Mouse (Mus musculus) cerebellum, postnatal 10 days (tissue): Measurements from ENCODE around the gene Tspoap1.

Experiments
- DNase-seq, 2 experiments: peaks; one replicate each; pipeline ENCODE4 v3.0.0; 2021; ENCODE audit warnings: mixed read lengths in 2 of 2

Gene Tspoap1

DNA sequence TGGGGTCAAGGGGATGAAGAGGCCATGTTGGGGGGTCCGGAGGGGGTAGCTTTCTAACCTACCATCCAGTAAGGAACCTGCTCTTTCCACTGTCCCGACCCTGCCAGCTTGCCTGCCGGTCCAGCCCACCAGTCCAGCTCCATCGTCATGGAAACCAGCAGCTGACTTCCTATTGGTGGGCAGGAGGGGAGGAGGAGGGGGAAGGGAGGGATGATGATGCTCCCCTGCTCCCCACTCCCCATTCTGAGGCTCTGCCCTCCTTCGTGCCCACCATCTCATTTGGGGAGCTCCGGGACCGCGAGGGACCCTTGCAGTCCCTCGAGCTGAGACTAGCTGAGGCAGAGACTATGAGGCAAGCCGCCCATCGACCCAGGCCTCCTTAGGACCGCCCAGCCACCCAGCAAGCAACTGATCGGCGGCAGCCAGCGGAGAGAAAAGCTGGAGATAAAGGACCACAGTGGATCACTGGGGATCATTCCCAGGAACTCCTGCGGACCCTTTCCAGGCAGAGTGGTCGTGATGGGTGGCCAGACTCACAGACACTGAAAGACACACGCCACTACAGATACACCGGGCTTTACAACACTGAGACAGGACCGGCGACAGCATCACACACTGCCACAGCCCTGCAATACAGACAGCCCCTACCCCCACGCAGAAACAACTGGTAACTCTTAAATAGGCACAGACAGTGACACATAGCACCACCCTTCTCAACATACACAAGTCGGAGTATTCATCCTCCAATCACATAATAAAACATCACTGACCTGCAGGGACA, at the start of gene Tspoap1:
Gene Tspoap1, plus strand, starts transcription at position 241 of the 781 bp plus-strand sequence.
- DNase-seq: peak; percentile 91 to 93

DNA sequence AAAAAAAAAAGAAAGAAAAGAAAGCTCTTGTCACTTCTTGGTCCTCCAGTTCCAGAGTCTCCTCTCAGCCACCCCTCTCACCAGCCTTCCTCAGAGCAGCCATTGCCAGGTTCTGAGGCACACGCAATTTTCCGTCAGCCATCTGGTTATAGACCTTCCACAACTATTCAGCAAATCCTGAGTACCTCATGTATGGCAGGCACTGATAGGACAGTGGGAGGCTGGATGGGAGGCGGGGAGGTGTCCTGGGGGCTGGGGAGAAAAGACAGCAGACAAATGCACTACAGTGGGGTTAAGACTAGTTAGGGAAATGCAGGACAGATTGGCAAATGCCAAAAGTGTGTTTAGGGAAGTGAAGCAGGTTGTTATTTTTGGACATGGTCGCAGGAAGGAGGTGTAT, 48.2 kb upstream of the Tspoap1 start:
- DNase-seq: no peak

DNA sequence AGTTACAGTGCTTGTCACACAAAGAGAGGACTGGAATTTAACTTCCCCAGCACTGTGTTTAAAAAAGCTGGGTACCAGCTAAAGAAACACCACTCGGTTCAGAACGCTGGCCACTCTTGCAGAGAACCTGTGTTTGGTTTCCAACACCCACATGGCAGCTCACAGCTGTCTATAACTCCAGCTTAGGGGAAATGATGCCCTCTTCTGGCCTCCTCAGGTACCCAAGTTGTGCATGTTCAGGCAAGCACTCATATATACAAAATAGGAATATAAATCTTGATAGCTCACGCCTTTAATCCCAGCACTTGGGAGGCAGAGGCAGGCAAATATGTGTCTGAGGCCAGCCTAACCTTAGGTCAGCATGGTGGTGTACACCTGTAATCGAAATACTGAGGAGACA, 44.3 kb upstream of the Tspoap1 start:
- no peak for DNase-seq

DNA sequence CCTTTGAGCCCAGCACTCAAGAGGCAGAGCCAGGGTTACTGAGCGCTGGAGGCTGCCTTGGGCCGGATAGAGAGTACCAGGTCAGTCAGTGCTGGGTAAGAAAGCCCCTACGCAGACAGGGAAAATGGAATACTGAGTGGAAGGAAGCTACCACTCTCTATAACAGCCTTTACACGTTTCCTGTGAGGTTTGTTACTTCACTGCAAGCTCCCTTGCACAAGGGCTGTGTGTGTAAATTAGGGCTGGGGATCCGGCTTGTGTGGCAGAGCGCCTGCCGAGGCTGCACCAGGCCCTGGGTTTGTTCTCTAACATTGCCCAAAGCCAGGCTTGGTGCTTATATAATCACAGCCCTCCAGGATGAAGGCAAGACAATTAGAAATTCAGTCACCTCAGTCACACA, 40.8 kb upstream of the Tspoap1 start:
- no peak for DNase-seq

DNA sequence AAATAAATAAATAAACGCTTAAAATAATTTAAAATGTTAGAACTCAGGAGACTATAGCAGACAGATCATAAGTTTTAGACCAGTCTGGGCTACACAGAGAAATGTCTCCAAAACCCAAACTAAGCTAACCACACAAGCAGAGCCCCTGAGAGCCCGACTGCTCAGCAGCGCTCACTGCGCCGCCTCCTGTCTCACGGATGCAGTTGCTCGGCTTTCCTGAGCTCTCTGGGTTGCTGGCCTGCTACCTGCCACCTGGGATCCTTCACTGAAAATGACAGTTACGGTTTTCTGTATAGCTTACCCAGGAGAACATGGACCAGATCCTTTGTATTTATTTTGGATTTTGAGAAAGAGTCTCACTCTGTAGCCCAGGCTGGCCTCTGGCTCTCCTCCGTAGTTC, 40.0 kb upstream of the Tspoap1 start:
- no peak for DNase-seq

DNA sequence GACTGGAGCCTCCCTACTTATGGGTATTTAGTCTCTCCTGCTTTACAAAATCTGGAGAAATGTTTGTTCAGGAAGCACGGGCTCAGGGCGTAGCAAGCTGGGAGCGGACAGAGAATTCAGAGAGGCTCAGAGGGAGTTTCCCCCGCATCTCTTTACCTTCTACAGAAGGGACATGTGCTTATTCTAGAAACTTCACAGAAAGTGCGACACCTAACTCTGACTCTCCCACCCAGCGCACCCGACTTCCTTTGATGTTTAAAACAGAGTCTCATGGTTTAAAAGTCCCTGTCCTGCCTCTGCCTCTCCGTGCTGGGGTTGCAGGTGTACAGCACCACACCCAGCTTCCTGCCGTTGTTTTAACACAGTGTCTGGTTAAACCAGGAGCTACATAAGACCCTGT, 39.5 kb upstream of the Tspoap1 start:
- no peak for DNase-seq

DNA sequence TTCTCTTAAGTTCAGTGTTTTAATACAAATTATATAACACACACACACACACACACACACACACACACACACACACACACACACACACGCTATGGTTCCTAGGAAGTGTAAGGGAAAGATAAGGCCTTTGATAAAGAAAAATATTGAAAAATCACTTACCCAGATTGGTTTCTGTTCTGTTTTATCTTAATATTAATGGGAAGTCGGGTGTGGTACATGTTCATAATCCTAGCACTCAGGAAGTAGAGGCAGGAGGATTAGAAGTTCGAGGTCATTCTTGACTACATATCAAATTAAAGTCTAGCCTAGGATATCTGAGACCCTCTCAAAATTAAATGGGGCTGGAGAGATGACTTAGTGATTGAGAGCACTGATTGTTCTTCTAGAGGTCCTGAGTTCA, 38.2 kb upstream of the Tspoap1 start:
- no peak for DNase-seq

DNA sequence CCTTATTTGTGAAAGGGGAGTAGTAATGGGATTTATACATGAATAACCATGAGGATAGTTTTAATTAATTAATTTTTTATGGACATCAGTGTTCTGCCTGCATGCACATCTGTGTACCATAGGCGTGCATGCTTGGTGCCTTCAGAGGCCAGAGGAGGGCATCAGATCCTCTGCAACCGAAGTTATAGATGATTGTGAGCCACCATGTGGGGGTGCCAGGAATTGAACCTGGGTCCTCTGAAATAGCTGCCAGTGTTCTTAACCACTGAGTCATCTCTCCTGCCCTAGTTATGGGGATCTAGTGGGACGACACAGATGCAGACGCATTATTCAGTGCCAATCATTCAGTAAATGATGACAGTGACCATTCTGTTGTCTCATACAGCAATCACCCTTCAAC, 37.5 kb upstream of the Tspoap1 start:
- no peak for DNase-seq

DNA sequence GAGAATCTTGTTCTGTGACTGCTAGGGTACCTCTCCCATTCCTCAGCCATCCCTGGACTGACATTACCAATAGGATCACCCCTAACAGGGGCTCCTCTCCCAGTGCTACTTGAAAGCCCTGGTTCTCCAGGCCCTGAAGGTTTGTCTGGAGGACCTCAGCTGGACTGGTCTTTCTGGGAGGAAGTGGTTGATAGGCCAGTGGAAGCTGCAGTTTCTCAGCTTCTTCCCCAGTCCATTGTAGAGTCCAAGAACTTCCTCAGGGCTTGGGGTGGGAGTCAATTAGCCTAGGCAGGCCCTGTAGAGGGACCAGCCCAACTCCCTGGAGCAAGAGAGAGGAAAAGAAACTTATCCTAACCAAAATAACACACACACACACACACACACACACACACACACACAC, 34.8 kb upstream of the Tspoap1 start:
- DNase-seq: no peak

DNA sequence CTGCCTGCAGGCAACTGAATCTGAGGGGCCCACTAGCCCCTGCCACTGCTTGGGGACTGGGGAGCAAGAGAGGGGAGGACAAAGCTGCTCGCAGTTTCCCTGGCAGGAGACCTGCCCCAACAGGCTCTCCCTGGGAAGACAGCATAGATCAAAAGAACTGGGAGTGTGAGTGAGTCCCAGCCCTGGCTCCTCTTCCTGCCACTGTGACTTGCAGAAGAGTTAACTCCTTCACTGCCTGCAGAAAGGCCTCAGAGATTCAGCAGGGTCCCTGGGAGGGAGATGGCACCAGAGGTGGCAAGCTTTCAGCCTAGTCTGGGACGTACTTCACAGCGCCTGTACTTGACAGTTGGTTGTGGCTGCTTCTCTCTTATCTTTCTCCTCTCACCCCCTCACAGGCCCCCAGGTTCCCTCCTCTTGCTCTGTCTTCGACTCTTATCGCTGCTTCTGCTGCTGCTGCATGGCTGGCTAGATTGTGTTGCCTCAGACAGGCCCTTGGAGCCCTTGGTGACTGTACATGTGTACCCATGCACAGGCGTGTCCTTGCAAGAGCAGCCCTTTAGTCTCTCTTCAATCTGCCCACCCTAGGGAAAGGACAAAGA, 34.3 kb upstream of the Tspoap1 start:
- no peak for DNase-seq

DNA sequence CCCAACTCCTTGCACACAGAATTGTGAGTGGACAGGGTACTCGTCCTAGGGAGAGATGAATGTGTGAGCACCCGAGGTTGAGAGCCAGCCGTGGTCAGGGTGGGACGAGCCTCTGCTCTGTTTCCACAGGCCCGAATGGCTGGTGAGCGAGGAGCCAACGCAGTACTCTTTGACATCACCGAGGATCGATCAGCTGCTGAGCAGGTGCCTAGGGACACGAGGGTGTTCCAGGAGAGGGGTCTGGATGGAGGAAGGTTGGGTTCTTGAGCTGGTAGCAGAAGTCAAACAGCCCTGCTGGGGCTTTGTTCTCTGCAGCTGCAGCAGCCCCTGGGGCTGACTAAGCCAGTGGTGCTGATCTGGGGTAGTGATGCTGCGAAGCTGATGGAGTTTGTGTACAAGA, 33.3 kb upstream of the Tspoap1 start:
- no peak for DNase-seq

DNA sequence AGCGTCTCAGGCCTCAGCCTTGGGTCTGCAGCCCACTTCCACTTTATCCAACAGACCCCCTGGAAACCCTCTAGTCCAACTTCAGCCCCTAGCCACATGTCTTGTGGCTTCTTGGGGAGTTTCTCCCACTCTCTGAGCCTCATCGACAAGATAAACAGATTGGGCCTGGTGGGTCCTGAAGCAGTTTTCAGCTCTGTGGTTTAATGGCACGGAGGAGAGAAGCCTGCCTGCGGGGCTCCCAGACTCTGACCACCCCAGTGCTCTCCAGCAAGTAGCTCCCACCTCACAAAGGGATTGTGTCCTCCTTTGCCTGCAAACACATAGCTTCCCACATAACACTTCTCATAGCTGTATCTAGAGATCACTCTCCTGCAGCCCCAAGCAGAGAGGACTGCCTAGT, 32.9 kb upstream of the Tspoap1 start:
- no peak for DNase-seq

DNA sequence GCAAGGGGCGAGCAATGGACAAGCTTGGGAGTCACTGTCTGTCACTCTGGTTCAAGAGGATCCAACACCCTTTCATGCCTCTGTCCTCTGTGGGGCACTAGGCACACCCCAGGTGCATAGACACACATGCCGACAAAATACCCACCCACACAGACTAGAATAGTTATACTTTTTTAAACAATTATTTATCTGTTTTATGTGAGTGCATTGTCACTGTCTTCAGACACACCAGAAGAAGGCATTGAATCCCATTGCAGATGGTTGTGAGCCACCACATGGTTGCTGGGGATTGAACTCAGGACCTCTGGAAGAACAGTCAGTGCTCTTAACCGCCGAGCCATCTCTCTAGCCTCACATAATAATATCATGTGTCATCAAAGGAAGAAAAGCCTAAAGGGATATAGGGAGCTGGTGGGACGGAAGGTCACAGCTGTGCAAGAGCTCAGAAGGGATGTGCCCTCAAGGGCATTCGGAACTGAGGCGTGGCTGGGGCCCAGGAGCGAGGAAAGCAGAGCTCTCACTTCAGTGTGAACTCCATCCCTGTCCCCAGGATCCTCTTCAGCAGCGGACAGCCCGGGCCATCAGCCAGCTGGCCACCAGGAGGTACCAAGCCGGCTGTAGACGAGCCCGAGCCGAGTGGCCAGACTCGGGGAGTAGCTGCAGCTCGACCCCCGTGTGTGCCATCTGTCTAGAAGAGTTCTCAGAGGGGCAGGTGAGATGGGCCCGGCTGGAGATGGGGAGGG, 31.3 kb upstream of the Tspoap1 start:
- peak; percentile 59 to 74 for DNase-seq

DNA sequence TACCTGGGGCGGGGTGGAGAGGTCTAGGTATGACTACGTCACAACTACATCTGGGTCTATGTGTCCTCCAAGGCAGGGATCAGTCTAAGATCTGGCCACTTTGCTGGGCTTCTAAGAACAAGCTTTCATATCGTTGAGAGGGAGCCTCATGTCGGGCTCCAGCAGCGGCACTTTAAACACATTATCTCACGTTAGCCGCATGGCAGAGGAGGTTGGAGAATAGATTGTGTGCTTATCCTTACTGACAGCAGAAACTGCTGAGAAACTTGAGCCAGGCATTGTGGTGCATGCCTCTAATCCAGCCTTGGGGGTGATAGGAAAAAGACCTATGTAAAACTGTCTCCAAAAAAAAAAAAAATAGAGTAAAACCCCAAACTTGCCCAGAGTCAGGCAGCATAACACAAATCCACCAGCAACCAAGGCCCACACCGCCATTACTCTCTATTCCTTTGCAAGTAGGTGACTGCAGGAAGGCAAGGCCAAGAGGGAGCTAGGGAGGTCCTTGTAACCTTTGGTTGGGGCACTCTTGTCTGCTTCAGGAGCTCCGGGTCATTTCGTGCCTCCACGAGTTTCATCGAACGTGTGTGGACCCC, 30.7 kb upstream of the Tspoap1 start:
- no peak for DNase-seq

DNA sequence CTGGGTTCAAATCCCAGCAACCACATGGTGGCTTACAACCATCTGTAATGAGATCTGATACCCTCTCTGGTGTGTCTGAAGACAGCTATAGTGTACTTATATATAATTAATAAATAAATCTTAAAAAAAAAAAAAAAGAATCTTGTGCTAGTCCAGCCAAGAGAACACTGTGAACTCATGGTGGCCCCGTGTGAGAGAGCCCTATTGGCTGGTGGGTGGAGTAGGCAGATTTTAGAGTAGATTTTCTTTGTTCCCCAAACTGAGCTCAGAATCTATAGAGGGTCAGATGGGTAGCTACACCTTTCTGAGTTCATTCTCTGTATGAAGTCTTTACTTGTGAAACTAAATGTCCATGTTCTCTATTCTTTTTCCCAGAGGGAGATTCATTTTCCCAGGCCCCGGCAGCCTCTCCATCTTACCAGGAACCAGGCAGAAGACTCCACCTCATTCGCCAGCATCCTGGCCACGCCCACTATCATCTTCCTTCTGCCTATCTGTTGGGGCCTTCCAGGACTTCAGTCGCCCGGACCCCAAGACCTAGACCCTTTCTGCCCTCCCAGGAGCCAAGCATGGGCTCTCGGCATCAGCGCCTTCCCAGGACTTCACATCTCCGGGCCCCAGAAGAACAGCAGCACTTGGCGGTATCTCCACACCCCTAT, 29.6 kb upstream of the Tspoap1 start:
- DNase-seq: no peak

DNA sequence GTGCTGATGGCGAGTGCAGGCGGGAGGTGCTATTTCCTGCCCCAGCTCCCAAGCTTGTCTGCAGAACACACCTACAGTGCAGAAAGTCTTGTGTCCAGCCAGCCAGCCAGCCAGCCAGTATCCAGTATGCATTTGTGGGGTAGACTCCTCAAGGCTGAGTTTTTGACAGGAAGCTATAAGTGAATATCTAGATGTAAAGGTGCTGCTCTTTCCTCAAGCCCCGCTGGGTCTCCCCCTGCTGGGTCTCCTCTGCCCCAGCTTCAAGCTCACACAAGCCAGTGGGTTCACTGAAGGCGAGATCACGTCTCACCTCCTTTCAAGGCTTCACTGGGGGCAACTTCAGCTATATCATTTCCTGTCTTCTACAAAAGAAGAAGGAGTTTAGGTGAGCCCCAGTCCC, 26.0 kb upstream of the Tspoap1 start:
- no peak for DNase-seq

DNA sequence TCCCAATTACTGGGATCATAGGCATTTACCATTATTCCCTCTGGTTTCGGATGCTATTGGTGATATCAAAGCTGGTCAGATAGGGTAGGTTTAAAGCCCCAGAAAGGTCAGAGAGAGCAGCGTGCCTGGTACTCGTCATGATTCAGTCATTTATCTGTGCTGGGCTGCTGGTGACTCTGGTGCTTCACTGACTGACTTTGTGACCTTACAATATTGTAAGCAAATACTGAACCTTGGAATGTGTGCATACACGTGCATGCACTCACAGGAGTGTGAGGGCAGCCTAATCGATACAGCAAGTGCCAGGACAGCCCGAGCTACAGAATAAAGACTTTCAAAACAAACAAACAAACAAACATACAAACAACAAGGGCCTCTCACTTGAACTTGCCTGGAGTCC, 24.6 kb upstream of the Tspoap1 start:
- DNase-seq: no peak

DNA sequence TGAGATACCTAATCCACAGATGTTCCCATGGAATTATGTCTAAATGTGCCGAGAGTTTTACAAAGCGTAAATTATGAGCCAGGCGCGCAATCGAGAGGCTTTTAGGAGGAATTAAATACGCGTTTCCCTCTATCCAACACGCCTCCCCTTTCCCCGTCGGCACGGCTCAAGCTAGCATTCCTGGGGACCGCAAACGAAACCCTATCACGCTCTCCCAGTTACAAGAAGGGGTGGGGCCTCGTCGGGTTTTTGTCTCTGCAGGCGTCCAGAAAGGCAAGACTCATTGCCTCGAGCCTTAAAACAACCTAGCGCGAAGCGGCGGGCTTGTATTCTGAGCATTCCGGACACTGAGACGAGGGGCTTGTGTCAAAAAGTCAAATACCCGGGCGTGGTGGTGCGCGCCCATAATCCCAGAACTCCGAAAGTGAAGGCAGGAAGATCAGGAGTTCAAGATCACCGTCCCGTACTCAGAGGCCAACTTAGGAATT, 23.6 kb upstream of the Tspoap1 start:
- DNase-seq: peak; percentile 67 to 70

DNA sequence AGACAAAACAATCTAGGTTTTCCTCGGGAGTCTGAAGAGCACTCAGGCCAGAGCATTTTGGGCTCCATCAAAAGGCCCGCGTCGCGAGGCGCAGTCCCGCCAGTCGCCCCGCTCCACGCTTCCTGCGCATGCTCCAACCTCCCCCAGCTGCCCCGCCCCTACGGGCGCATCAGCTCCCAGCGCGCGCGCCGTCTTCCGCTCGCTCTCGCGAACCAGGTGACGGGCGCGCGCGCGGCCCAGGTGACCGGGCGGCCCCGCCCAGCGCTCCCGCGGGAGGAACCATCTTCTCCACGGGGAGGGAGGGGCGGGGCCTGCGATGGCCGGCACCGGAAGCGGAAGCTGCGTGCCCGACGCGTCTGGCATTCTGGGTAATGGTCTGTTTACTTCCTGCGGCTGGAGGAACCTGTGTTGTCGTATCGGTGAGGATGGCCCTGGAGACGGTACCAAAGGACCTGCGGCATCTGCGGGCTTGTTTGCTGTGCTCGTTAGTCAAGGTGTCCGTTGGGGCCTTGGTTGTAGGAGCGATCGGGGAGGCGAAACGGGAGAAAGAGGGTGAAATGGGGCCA, 23.1 kb upstream of the Tspoap1 start, which contains the start of gene Supt4a:
Gene Supt4a, plus strand, starts transcription at position 378 of the 566 bp plus-strand sequence.
- DNase-seq: peak; percentile 99

DNA sequence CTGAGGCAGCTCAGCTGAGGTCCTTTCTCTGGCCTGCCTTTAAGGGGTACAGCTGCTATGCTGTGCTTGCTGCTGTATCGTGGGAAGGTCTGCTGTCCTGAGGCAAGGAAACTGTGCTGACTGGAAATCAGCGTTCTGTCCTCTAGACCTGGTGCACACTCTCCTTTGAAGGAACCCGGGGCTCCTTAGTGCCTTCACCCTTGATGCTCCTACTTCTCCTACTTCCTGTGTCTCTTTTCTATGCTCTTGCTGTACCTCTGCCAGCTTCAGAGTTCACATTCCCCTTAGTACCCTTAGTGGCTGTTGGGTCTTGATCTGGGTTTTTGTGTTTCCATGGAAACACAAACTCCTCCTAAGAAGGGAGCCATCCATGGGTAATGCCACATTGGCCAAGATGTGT, 16.6 kb upstream of the Tspoap1 start:
- no peak for DNase-seq

DNA sequence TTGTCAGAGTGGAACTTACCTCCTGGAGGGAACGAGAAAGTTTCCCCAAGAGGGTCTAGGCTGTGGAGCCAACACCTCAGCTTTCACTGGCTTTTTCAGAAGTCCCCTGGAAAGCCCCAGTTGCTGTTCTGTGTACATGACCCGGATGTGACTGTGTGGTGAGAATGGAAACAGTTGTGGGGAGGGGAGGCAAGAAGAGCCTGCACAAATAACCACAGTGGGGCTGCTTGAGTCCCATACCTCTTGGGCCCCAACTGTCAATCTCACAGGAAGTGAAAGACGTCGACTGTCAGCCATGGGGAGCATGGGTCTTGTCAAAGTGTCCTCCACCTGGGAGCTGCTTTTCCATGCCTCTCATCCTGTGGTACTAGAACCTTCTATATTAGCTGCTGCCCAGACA, 15.4 kb upstream of the Tspoap1 start:
- DNase-seq: no peak
